Mouse (Mus musculus): ENCODE results near the gene Gabpa.

- TF ChIP-seq CTCF (IDR thresholded peaks at IDR 0.05; ENCODE audit: extremely low read depth, insufficient read length, insufficient replicate concordance, low read depth, low read length) (no peak), POLR2A (IDR thresholded peaks at IDR 0.05; ENCODE audit: low read depth, low read length) (no peak)
Measured at GRCm38 (mm10) chr16:84873805-84874204, 39.1 kb downstream of the Gabpa start.

Data from small intestine, adult 2 months (tissue).